Mouse (Mus musculus): Measurements from ENCODE around the gene Fxyd6. TPM values are rescaled to one million over a fixed set of nuclear protein-coding genes. Genes with fewer than 3 reads are reported as not detected.

Gene Fxyd6
- polyA plus RNA-seq, 1 experiment from 2014 or later = 164 TPM

- Histone ChIP-seq H3K4me1 (no peaks in the 10 kb centered on the region), H3K27ac (replicated peaks) (no peak overlapping the region), H3K4me3 (no peak overlapping the region), H3K36me3 (no peaks in the 10 kb centered on the region), H3K27me3 (ENCODE audit: low read depth, poor library complexity, severe bottlenecking) (no peaks in the 10 kb centered on the region), H3K9me3 (replicated peaks) (no peaks in the 10 kb centered on the region)
- no peak for DNase-seq (ENCODE audit: low spot score)
- 90% methylated on average over 2 of the region's 2 CpGs for WGBS
Observed at GRCm38 (mm10) chr9:45355192-45355591, 14.8 kb upstream of the Fxyd6 start.

- no peaks in the 10 kb centered on the region for H3K27me3 ChIP-seq (ENCODE audit: low read depth, poor library complexity, severe bottlenecking)
- no peak overlapping the region for H3K4me3 ChIP-seq
- 82% methylated on average over 7 of the region's 7 CpGs for WGBS
- no peaks in the 10 kb centered on the region for H3K4me1 ChIP-seq
- H3K9me3 ChIP-seq (replicated peaks) = no peaks in the 10 kb centered on the region
- no peaks in the 10 kb centered on the region for H3K36me3 ChIP-seq
- DNase-seq (ENCODE audit: low spot score) = no peak
- H3K27ac ChIP-seq (replicated peaks) = no peak overlapping the region
Observed at GRCm38 (mm10) chr9:45358356-45358755, 11.6 kb upstream of the Fxyd6 start.

- DNase-seq (ENCODE audit: low spot score) = no peak
- no peaks in the 10 kb centered on the region for H3K36me3 ChIP-seq
- no peaks in the 10 kb centered on the region for H3K9me3 ChIP-seq (replicated peaks)
- WGBS = 56% methylated on average over 2 of the region's 2 CpGs
- no peak overlapping the region for H3K27ac ChIP-seq (replicated peaks)
- 0 out of 2 replicates have a peak, but pooled peaks cover 3% of the 10 kb centered on the region for H3K4me1 ChIP-seq
- no peak overlapping the region for H3K4me3 ChIP-seq
- H3K27me3 ChIP-seq (ENCODE audit: low read depth, poor library complexity, severe bottlenecking) = no peaks in the 10 kb centered on the region
Observed at GRCm38 (mm10) chr9:45362051-45362461, 7.9 kb upstream of the Fxyd6 start.

- H3K36me3 ChIP-seq = no peaks in the 10 kb centered on the region
- DNase-seq (ENCODE audit: low spot score) = no peak
- no peak overlapping the region for H3K4me3 ChIP-seq
- H3K27ac ChIP-seq (replicated peaks) = no peak overlapping the region
- no peaks in the 10 kb centered on the region for H3K9me3 ChIP-seq (replicated peaks)
- H3K4me1 ChIP-seq = peaks cover 7% of the 10 kb centered on the region; the same call in 1 of the 2 replicates
- H3K27me3 ChIP-seq (ENCODE audit: low read depth, poor library complexity, severe bottlenecking) = peaks cover 12% of the 10 kb centered on the region
- 65% methylated on average over 7 of the region's 7 CpGs for WGBS
Observed at GRCm38 (mm10) chr9:45363639-45364214, 6.3 kb upstream of the Fxyd6 start.

- Histone ChIP-seq H3K27ac (replicated peaks) (no peak overlapping the region), H3K36me3 (peaks cover 3% of the 10 kb centered on the region; the same call in 1 of the 2 replicates), H3K4me1 (peaks cover 39% of the 10 kb centered on the region), H3K9me3 (replicated peaks) (no peaks in the 10 kb centered on the region), H3K4me3 (no peak overlapping the region), H3K27me3 (ENCODE audit: low read depth, poor library complexity, severe bottlenecking) (peaks cover 22% of the 10 kb centered on the region)
- WGBS = 75% methylated on average over 8 of the region's 8 CpGs
- DNase-seq (ENCODE audit: low spot score) = no peak
Observed at GRCm38 (mm10) chr9:45367716-45368115, 2.3 kb upstream of the Fxyd6 start.

GRCm38 (mm10) chr9:45368341-45368901 lies 1.6 kb upstream of the Fxyd6 start:
- WGBS = 76% methylated on average over 5 of the region's 5 CpGs
- peaks cover 8% of the 10 kb centered on the region; the same call in 1 of the 2 replicates for H3K36me3 ChIP-seq
- H3K27ac ChIP-seq (replicated peaks) = no peak overlapping the region
- DNase-seq (ENCODE audit: low spot score) = no peak
- H3K9me3 ChIP-seq (replicated peaks) = no peaks in the 10 kb centered on the region
- H3K27me3 ChIP-seq (ENCODE audit: low read depth, poor library complexity, severe bottlenecking) = peaks cover 22% of the 10 kb centered on the region
- H3K4me3 ChIP-seq = no peak overlapping the region
- peaks cover 44% of the 10 kb centered on the region for H3K4me1 ChIP-seq

GRCm38 (mm10) chr9:45370616-45371336 lies 791 bp downstream of the Fxyd6 start:
- DNase-seq (ENCODE audit: low spot score) = no peak
- no peaks in the 10 kb centered on the region for H3K9me3 ChIP-seq (replicated peaks)
- H3K27ac ChIP-seq (replicated peaks) = peak overlapping the region; percentile 92
- peak overlapping the region; percentile 78 for H3K4me3 ChIP-seq
- 3% methylated on average over 25 of the region's 25 CpGs for WGBS
- H3K36me3 ChIP-seq = peaks cover 32% of the 10 kb centered on the region
- H3K4me1 ChIP-seq = peaks cover 46% of the 10 kb centered on the region
- H3K27me3 ChIP-seq (ENCODE audit: low read depth, poor library complexity, severe bottlenecking) = peaks cover 22% of the 10 kb centered on the region

GRCm38 (mm10) chr9:45371337-45371707 lies 1.3 kb downstream of the Fxyd6 start:
- H3K27ac ChIP-seq (replicated peaks) = peak overlapping the region; percentile 92
- WGBS = 18% methylated on average over 2 of the region's 2 CpGs

GRCm38 (mm10) chr9:45373896-45374295 lies 3.9 kb downstream of the Fxyd6 start:
- peaks cover 46% of the 10 kb centered on the region for H3K4me1 ChIP-seq
- H3K4me3 ChIP-seq = no peak overlapping the region
- DNase-seq (ENCODE audit: low spot score) = no peak
- no peaks in the 10 kb centered on the region for H3K9me3 ChIP-seq (replicated peaks)
- H3K36me3 ChIP-seq = peaks cover 57% of the 10 kb centered on the region
- no peak overlapping the region for H3K27ac ChIP-seq (replicated peaks)
- 77% methylated on average over 3 of the region's 3 CpGs for WGBS
- peaks cover 9% of the 10 kb centered on the region for H3K27me3 ChIP-seq (ENCODE audit: low read depth, poor library complexity, severe bottlenecking)

More at GRCm38 (mm10) chr9:45371337-45371707, 1.3 kb downstream of the Fxyd6 start:
- Histone ChIP-seq H3K27me3 (ENCODE audit: low read depth, poor library complexity, severe bottlenecking) (peaks cover 22% of the 10 kb centered on the region), H3K4me1 (peaks cover 46% of the 10 kb centered on the region), H3K4me3 (peak overlapping the region; percentile 78), H3K36me3 (peaks cover 37% of the 10 kb centered on the region), H3K9me3 (replicated peaks) (no peaks in the 10 kb centered on the region)
- DNase-seq (ENCODE audit: low spot score) = peak; percentile 41

GRCm38 (mm10) chr9:45374988-45375502 lies 5.1 kb downstream of the Fxyd6 start:
- Histone ChIP-seq H3K9me3 (replicated peaks) (no peaks in the 10 kb centered on the region), H3K36me3 (peaks cover 63% of the 10 kb centered on the region), H3K4me1 (peaks cover 42% of the 10 kb centered on the region), H3K27me3 (ENCODE audit: low read depth, poor library complexity, severe bottlenecking) (no peaks in the 10 kb centered on the region), H3K27ac (replicated peaks) (no peak overlapping the region), H3K4me3 (no peak overlapping the region)
- no peak for DNase-seq (ENCODE audit: low spot score)
- WGBS = 94% methylated on average over 6 of the region's 6 CpGs

GRCm38 (mm10) chr9:45376427-45376826 lies 6.4 kb downstream of the Fxyd6 start:
- H3K36me3 ChIP-seq = peaks cover 76% of the 10 kb centered on the region
- no peak overlapping the region for H3K27ac ChIP-seq (replicated peaks)
- no peaks in the 10 kb centered on the region for H3K9me3 ChIP-seq (replicated peaks)
- H3K4me1 ChIP-seq = peaks cover 44% of the 10 kb centered on the region
- 81% methylated on average over 4 of the region's 4 CpGs for WGBS
- no peak overlapping the region for H3K4me3 ChIP-seq
- no peaks in the 10 kb centered on the region for H3K27me3 ChIP-seq (ENCODE audit: low read depth, poor library complexity, severe bottlenecking)
- DNase-seq (ENCODE audit: low spot score) = no peak

GRCm38 (mm10) chr9:45376883-45377282 lies 6.9 kb downstream of the Fxyd6 start:
- Histone ChIP-seq H3K9me3 (replicated peaks) (no peaks in the 10 kb centered on the region), H3K4me3 (no peak overlapping the region), H3K27me3 (ENCODE audit: low read depth, poor library complexity, severe bottlenecking) (no peaks in the 10 kb centered on the region), H3K4me1 (peaks cover 40% of the 10 kb centered on the region), H3K36me3 (peaks cover 76% of the 10 kb centered on the region), H3K27ac (replicated peaks) (no peak overlapping the region)
- 78% methylated on average over 2 of the region's 2 CpGs for WGBS
- DNase-seq (ENCODE audit: low spot score) = no peak

All from midbrain, embryonic 10.5 days (tissue).